Mouse (Mus musculus): ENCODE data around the gene Pla2g1b.

- no peak for TF ChIP-seq USF1 (IDR thresholded peaks at IDR 0.05; ENCODE audit: low read depth)
- TF ChIP-seq MYOD1 (IDR thresholded peaks at IDR 0.05; ENCODE audit: control insufficient read depth, insufficient read length, low read depth), result no peak
Observed at GRCm38 (mm10) chr5:115434280-115434852, 31.7 kb upstream of the Pla2g1b start.
